Mouse (Mus musculus) C2C12 (cell line): ENCODE results near the gene Cflar.

Experiments
- CTCF ChIP-seq: IDR thresholded peaks from one replicate; pipeline ENCODE4 v1.5.1; 2011; ENCODE audit not compliant: control insufficient read depth, insufficient read depth, insufficient read length
- MYOD1 ChIP-seq: IDR thresholded peaks from one replicate; pipeline ENCODE4 v1.6.1; 2011; ENCODE audit warnings: low read depth; ENCODE audit not compliant: control insufficient read depth, insufficient read length
- USF1 ChIP-seq: IDR thresholded peaks from one replicate; pipeline ENCODE4 v1.6.1; 2011; ENCODE audit warnings: low read depth, mild to moderate bottlenecking, control low read depth, moderate library complexity

DNA sequence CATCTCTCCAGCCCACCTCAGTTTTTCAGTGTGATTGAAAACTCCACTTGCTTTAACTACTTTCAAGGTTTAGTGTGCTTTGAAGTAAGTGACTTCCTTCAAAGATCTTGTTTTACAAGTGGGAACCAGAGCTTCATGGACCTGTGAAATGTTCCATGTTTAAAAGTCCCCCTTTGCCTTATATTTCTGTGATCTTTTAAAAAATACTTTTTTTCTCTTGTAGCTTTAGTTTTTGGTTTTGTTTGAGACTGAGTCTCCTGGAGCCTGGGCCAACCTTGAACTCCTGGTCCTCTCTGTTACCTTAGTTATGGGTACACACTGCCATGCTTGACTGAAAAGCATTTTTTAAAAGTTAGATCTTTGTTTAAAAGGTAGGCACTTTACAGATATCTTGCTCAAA lies 4.2 kb downstream of the Cflar start:
- TF ChIP-seq CTCF = no peak
- TF ChIP-seq USF1 = no peak
- TF ChIP-seq MYOD1 = no peak
